Mouse (Mus musculus) brain, embryonic 14.5 days (tissue): ENCODE measurements at regions not wholly inside any gene's neighbourhood (a gene's known extent, or its start where the extent isn't known, plus 50 kb on each side); places are given as distances from the start of the nearest gene placed in this dataset.

Experiments
- DNase-seq: peaks from one replicate; pipeline ENCODE4 v3.0.0-alpha.2; 2011; ENCODE audit warnings: low read depth
- CTCF ChIP-seq: fragments of 200-500 bp; IDR thresholded peaks from 2 replicates; pipeline ENCODE4 v1.5.1; 2012; ENCODE audit warnings: inconsistent platforms, mild to moderate bottlenecking, moderate library complexity, borderline replicate concordance; ENCODE audit not compliant: insufficient read depth, insufficient read length; ENCODE audit errors: extremely low read depth
- POLR2A ChIP-seq: fragments of 200-500 bp; IDR thresholded peaks from 2 replicates; pipeline ENCODE4 v1.6.1; 2012; ENCODE audit warnings: mild to moderate bottlenecking, inconsistent platforms, borderline replicate concordance; ENCODE audit not compliant: poor library complexity, insufficient read depth, insufficient read length, severe bottlenecking; ENCODE audit errors: extremely low read depth

DNA sequence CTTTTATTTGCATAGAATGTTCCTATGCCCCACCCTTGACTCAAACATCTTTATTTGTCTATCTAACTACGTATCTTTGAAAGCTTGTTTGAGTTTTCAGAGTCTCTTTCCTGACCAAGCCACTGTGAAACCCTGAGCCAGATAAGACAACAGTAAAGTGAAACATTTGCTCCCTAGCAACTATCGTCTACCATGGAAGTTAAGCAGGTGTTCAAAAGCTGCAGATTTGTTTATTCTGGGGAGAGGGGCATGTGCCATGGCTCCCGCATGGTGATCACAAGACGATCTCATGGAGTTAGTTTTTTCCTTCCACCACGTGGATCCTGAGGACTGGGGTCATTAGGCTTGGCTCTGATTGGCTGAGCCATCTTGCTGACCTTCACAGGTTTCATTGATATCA, 55.5 kb downstream of the Gm9972 start:
- TF ChIP-seq POLR2A (no peak), CTCF (no peak)
- DNase-seq: no peak

DNA sequence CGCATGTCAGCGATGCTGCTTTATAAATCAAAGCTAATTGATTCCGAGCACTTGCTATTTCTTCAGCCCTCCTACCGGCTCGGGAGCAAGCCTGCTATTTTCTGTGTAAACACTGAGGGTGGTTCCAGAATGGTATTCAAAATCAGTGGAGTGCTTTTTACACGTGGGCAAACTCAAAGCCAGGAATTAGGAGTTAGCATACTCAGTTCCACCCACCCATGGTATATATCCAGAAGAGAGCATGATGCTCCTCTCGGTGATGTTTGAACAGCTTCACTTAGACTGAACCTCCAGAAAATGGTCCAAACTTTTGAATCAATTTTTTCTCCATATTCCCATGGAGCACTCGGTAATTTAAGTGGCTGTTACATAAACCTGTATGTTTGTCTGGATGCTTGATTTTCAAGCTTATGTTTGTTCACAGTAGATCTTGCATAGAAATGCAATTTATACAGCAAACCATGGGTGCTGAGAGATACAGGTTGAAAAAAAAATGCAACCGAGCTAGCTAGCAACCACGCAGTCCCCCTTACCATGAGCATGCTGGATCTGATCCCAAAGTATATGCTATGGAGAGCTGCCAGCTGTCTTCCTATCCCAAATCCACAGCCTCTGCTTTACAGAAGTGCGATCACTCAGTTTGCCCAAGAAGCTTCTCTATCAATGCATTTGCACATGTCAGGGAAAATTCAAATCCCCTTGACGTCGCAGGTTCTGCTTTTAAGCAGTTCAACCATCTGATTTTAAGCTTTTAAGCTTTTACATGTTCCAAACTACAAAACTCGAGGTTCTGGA, 56.8 kb downstream of the Gm9972 start:
- peak; percentile 50 for DNase-seq

DNA sequence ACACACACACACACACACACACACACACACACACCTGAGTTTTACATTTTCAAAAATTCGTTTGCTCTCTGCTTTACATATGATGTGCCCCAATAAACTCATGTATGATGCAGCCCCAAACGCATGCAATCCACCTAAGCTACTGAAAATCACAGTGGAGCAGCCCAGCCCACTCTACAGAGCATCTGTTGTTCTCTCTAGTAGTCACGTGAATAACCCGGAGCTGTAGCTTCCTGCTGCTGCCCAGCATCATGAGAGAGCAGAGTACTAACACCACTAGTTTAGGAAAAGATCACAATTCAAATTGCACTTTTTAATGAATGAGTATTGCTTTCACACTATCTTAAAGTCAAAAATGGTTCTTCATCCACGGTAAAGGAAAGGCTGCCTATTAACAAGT, 56.7 kb upstream of the Atp10b start:
- no peak for TF ChIP-seq CTCF
- TF ChIP-seq POLR2A: no peak
- DNase-seq: no peak

More for the DNA sequence above, 56.8 kb downstream of the Gm9972 start:
- no peak for TF ChIP-seq CTCF
- TF ChIP-seq POLR2A: no peak

DNA sequence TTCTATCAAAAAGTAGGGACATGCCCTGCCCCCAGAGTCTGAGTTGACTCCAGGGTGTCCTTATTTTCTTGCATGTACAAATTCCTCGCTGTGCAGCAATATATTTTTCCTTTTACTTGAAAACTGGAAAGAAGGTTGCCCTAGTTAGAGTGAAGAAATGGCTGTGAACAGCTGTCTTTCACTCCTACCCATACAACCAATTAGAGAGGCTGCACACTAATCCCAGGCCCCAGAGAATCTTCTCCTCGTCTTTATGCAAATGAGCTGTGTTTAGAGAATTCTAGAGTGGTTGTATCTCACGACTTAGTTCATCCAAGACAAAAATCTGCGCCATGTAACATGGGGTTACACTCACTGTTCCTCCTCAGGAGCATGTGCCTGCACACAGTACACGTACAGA, 53.7 kb upstream of the Atp10b start:
- TF ChIP-seq POLR2A: no peak
- DNase-seq: no peak

DNA sequence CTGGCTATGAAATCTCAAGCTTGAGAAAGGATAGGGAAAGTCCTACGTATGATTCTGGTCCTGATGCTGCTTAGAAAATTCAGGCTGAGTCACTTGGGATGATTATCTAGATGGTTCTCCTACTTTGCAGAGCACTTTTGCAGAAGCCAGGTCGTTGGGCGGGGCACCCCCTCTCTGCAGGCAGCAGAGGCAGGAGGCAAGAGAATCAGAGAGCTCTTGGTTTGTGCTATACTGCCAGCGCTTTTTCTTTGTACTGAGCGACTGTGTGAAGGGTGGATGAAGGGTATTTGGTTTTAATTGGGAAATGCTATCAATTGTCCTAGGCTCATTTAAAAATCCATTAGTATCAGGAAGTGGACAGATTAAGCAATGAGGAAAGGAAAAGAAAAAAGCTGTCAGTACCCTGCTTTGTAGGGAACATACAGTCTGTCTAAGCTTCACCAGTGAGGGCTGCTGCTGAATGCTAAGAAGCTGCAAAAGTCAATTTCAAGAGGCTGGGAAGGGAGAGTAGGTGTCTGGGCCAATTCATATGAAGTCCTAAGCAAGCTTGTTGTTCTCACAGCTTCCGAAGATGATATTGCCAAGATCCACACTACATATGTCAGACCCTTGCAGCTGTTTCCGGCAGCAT, 50.8 kb upstream of the Atp10b start:
- peak; percentile 66 for DNase-seq

More for the DNA sequence above, 50.8 kb upstream of the Atp10b start:
- TF ChIP-seq POLR2A: no peak
- no peak for TF ChIP-seq CTCF
